Mouse (Mus musculus): ENCODE results near the gene Cmtm4. TPM values are rescaled to one million over a fixed set of nuclear protein-coding genes. Genes with fewer than 3 reads are reported as not detected.

Cmtm4 gene
- polyA plus RNA-seq, 1 experiment from 2014 or later, result 4.3 TPM

DNA sequence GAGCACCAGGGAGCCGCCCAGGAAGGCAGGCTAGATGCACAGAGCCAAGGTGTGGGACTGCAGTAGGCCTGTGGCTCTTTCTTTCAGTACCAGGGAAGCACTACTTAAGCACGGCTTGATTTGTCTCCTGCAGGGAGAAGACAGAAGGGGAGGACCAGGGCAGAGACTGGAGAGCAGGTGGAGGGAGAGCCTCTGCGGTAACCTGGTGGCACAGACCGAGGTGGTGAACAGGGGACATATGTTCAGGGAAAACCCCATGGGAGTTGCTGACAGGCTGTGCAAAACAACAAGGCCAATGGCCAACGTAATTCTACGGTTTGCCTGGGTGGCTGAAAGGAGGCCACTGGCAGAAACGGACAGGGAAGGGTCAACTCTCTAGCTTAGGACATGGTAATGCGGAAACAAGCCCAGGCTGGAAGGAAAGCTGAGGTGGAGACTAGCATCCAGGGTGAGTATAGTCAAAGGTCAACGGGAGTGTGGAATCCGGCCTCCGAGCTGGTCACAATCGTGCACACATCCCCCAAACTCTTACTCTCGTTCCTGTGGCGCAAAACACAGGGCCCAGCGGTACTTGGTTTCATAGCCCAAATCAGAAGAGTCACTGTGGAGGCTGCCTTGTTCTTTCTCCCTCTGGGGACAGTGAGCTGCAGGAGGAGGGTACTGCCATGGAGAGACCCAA, 35.7 kb downstream of the Cmtm4 start:
- ATAC-seq (ENCODE audit: low read depth) (no peak; the same call in 1 of the 2 replicates), DNase-seq (ENCODE audit: low spot score) (no peak)
- H3K36me3 ChIP-seq (ENCODE audit: control insufficient read depth, insufficient read depth, low read length), result peaks cover 14% of the 10 kb centered on the region; the same call in 1 of the 2 replicates
- no peaks in the 10 kb centered on the region for H3K27me3 ChIP-seq (replicated peaks; ENCODE audit: control insufficient read depth, insufficient read depth, low read length)
- H3K9ac ChIP-seq (ENCODE audit: low read depth, low read length), result no peak overlapping the region
- no peaks in the 10 kb centered on the region for H3K9me3 ChIP-seq (ENCODE audit: control insufficient read depth, low read length)
- no peak overlapping the region for H3K27ac ChIP-seq (replicated peaks; ENCODE audit: low read depth, low read length)
- H3K4me1 ChIP-seq (ENCODE audit: control insufficient read depth, insufficient read depth, low read length), result no peaks in the 10 kb centered on the region
- no peak overlapping the region for H3K4me3 ChIP-seq (ENCODE audit: low read depth, low read length)
- WGBS, result 75% methylated on average over 15 of the region's 15 CpGs
- H3K4me2 ChIP-seq (ENCODE audit: low read depth, low read length), result no peak overlapping the region

GRCm38 (mm10) chr8:104358637-104359036, 37.0 kb downstream of the Cmtm4 start:
- DNase-seq (ENCODE audit: low spot score), result no peak
- WGBS, result 87% methylated on average over 3 of the region's 3 CpGs

GRCm38 (mm10) chr8:104354504-104354903, 41.1 kb downstream of the Cmtm4 start:
- WGBS, result 96% methylated on average over 10 of the region's 10 CpGs
- no peaks in the 10 kb centered on the region for H3K27me3 ChIP-seq (replicated peaks; ENCODE audit: control insufficient read depth, insufficient read depth, low read length)
- H3K36me3 ChIP-seq (ENCODE audit: control insufficient read depth, insufficient read depth, low read length), result peaks cover 29% of the 10 kb centered on the region
- ATAC-seq (ENCODE audit: low read depth), result no peak
- no peaks in the 10 kb centered on the region for H3K4me1 ChIP-seq (ENCODE audit: control insufficient read depth, insufficient read depth, low read length)
- H3K9ac ChIP-seq (ENCODE audit: low read depth, low read length), result no peak overlapping the region
- H3K27ac ChIP-seq (replicated peaks; ENCODE audit: low read depth, low read length), result no peak overlapping the region
- no peaks in the 10 kb centered on the region for H3K9me3 ChIP-seq (ENCODE audit: control insufficient read depth, low read length)
- no peak overlapping the region for H3K4me3 ChIP-seq (ENCODE audit: low read depth, low read length)
- no peak overlapping the region for H3K4me2 ChIP-seq (ENCODE audit: low read depth, low read length)
- no peak for DNase-seq (ENCODE audit: low spot score)

More at GRCm38 (mm10) chr8:104358637-104359036, 37.0 kb downstream of the Cmtm4 start:
- no peak for ATAC-seq (ENCODE audit: low read depth)
- H3K4me1 ChIP-seq (ENCODE audit: control insufficient read depth, insufficient read depth, low read length), result no peaks in the 10 kb centered on the region
- no peak overlapping the region for H3K4me2 ChIP-seq (ENCODE audit: low read depth, low read length)
- peaks cover 25% of the 10 kb centered on the region; the same call in 1 of the 2 replicates for H3K36me3 ChIP-seq (ENCODE audit: control insufficient read depth, insufficient read depth, low read length)
- H3K27ac ChIP-seq (replicated peaks; ENCODE audit: low read depth, low read length), result no peak overlapping the region
- no peak overlapping the region for H3K9ac ChIP-seq (ENCODE audit: low read depth, low read length)
- H3K9me3 ChIP-seq (ENCODE audit: control insufficient read depth, low read length), result no peaks in the 10 kb centered on the region
- no peak overlapping the region for H3K4me3 ChIP-seq (ENCODE audit: low read depth, low read length)
- H3K27me3 ChIP-seq (replicated peaks; ENCODE audit: control insufficient read depth, insufficient read depth, low read length), result no peaks in the 10 kb centered on the region

GRCm38 (mm10) chr8:104353186-104353585, 42.4 kb downstream of the Cmtm4 start:
- Histone ChIP-seq H3K27me3 (replicated peaks; ENCODE audit: control insufficient read depth, insufficient read depth, low read length) (no peaks in the 10 kb centered on the region), H3K4me3 (ENCODE audit: low read depth, low read length) (no peak overlapping the region), H3K4me1 (ENCODE audit: control insufficient read depth, insufficient read depth, low read length) (no peaks in the 10 kb centered on the region), H3K9ac (ENCODE audit: low read depth, low read length) (no peak overlapping the region), H3K27ac (replicated peaks; ENCODE audit: low read depth, low read length) (no peak overlapping the region), H3K9me3 (ENCODE audit: control insufficient read depth, low read length) (no peaks in the 10 kb centered on the region), H3K36me3 (ENCODE audit: control insufficient read depth, insufficient read depth, low read length) (peaks cover 33% of the 10 kb centered on the region), H3K4me2 (ENCODE audit: low read depth, low read length) (no peak overlapping the region)
- WGBS, result 61% methylated on average over 5 of the region's 5 CpGs
- DNase-seq (ENCODE audit: low spot score) (no peak), ATAC-seq (ENCODE audit: low read depth) (no peak)

DNA sequence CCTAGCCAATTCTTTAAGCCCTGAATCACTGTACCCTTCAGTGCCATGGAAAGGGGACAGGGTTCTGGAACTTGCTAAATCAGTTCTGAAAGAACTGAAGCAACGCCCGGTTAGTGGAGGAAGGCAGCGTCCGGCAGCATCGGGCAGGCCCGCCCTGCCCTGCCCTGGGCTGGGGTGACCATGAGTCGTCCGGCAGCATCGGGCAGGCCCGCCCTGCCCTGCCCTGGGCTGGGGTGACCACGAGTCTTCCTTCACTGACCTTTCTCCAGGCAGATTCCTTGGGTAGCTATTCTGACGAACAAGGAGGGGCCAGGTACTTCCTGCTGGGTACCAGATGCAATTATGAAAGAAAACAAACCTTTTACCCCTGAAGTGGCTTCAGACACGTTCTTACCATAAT, 45.6 kb downstream of the Cmtm4 start:
- Histone ChIP-seq H3K27ac (replicated peaks; ENCODE audit: low read depth, low read length) (no peak overlapping the region), H3K9me3 (ENCODE audit: control insufficient read depth, low read length) (no peaks in the 10 kb centered on the region), H3K4me1 (ENCODE audit: control insufficient read depth, insufficient read depth, low read length) (no peaks in the 10 kb centered on the region), H3K4me2 (ENCODE audit: low read depth, low read length) (no peak overlapping the region), H3K27me3 (replicated peaks; ENCODE audit: control insufficient read depth, insufficient read depth, low read length) (no peaks in the 10 kb centered on the region), H3K36me3 (ENCODE audit: control insufficient read depth, insufficient read depth, low read length) (peaks cover 44% of the 10 kb centered on the region), H3K4me3 (ENCODE audit: low read depth, low read length) (no peak overlapping the region), H3K9ac (ENCODE audit: low read depth, low read length) (no peak overlapping the region)
- WGBS, result 70% methylated on average over 13 of the region's 13 CpGs
- no peak for DNase-seq (ENCODE audit: low spot score)
- no peak for ATAC-seq (ENCODE audit: low read depth)

DNA sequence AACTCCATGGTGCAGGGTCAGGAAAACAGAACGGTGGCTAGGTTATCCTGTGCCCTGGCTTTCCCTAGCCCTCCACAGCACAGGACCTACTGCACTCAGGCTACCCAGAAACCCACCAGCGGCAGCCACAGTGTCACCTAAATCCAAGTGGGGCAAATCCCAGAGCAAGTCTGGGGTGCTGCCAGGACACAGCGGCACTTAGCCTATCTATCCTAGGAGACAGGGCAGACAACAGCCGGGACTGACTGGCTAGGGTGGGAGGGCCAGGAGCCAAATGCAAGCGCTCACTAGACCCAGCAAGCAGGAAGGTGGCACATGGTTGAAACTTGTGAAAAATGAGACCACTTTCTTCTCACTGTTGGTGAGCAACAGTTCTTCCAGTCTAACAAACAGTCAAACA, 46.6 kb downstream of the Cmtm4 start:
- H3K4me1 ChIP-seq (ENCODE audit: control insufficient read depth, insufficient read depth, low read length), result no peaks in the 10 kb centered on the region
- 82% methylated on average over 5 of the region's 5 CpGs for WGBS
- H3K27ac ChIP-seq (replicated peaks; ENCODE audit: low read depth, low read length), result no peak overlapping the region
- no peak overlapping the region for H3K4me3 ChIP-seq (ENCODE audit: low read depth, low read length)
- no peak overlapping the region for H3K9ac ChIP-seq (ENCODE audit: low read depth, low read length)
- H3K9me3 ChIP-seq (ENCODE audit: control insufficient read depth, low read length), result no peaks in the 10 kb centered on the region
- DNase-seq (ENCODE audit: low spot score), result no peak
- H3K27me3 ChIP-seq (replicated peaks; ENCODE audit: control insufficient read depth, insufficient read depth, low read length), result no peaks in the 10 kb centered on the region
- H3K4me2 ChIP-seq (ENCODE audit: low read depth, low read length), result no peak overlapping the region
- no peak for ATAC-seq (ENCODE audit: low read depth)
- H3K36me3 ChIP-seq (ENCODE audit: control insufficient read depth, insufficient read depth, low read length), result peaks cover 42% of the 10 kb centered on the region

GRCm38 (mm10) chr8:104346706-104347105, 48.9 kb downstream of the Cmtm4 start:
- Histone ChIP-seq H3K27ac (replicated peaks; ENCODE audit: low read depth, low read length) (no peak overlapping the region), H3K4me2 (ENCODE audit: low read depth, low read length) (no peak overlapping the region), H3K9ac (ENCODE audit: low read depth, low read length) (no peak overlapping the region), H3K36me3 (ENCODE audit: control insufficient read depth, insufficient read depth, low read length) (peaks cover 37% of the 10 kb centered on the region), H3K4me3 (ENCODE audit: low read depth, low read length) (no peak overlapping the region), H3K4me1 (ENCODE audit: control insufficient read depth, insufficient read depth, low read length) (0 out of 2 replicates have a peak, but pooled peaks cover 1% of the 10 kb centered on the region), H3K9me3 (ENCODE audit: control insufficient read depth, low read length) (no peaks in the 10 kb centered on the region), H3K27me3 (replicated peaks; ENCODE audit: control insufficient read depth, insufficient read depth, low read length) (no peaks in the 10 kb centered on the region)
- WGBS, result 62% methylated on average over 11 of the region's 12 CpGs
- ATAC-seq (ENCODE audit: low read depth) (no peak), DNase-seq (ENCODE audit: low spot score) (no peak)

GRCm38 (mm10) chr8:104344622-104345021, 51.0 kb downstream of the Cmtm4 start:
- Histone ChIP-seq H3K4me1 (ENCODE audit: control insufficient read depth, insufficient read depth, low read length) (peaks cover 7% of the 10 kb centered on the region; the same call in 1 of the 2 replicates), H3K4me2 (ENCODE audit: low read depth, low read length) (no peak overlapping the region), H3K27ac (replicated peaks; ENCODE audit: low read depth, low read length) (no peak overlapping the region), H3K9ac (ENCODE audit: low read depth, low read length) (no peak overlapping the region), H3K36me3 (ENCODE audit: control insufficient read depth, insufficient read depth, low read length) (peaks cover 37% of the 10 kb centered on the region), H3K27me3 (replicated peaks; ENCODE audit: control insufficient read depth, insufficient read depth, low read length) (no peaks in the 10 kb centered on the region), H3K4me3 (ENCODE audit: low read depth, low read length) (no peak overlapping the region), H3K9me3 (ENCODE audit: control insufficient read depth, low read length) (no peaks in the 10 kb centered on the region)
- WGBS, result 87% methylated on average over 4 of the region's 5 CpGs
- ATAC-seq (ENCODE audit: low read depth) (no peak), DNase-seq (ENCODE audit: low spot score) (no peak)

DNA sequence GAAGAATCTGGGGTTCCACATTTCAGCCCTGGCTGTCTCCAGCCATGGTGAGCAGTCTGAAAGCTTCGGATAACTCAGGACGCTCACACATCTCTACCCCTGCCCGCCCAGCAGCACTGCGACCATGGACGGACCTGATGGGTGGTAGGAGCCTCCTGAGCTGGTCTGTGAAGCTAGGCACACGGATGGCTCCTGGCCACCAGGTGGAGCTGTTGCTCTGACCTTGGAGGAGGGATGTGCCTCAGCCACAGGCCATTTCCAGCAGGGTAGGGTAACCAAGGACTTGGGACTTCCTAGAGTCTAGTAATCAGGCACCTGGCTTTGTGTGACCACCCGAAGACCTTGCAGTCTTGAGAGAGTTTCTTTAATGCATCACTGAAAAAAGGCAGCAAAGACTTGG, 51.6 kb downstream of the Cmtm4 start:
- no peak overlapping the region for H3K4me3 ChIP-seq (ENCODE audit: low read depth, low read length)
- ATAC-seq (ENCODE audit: low read depth) (peak; percentile 36), DNase-seq (ENCODE audit: low spot score) (peak; percentile 90)
- no peak overlapping the region for H3K9ac ChIP-seq (ENCODE audit: low read depth, low read length)
- peaks cover 37% of the 10 kb centered on the region for H3K36me3 ChIP-seq (ENCODE audit: control insufficient read depth, insufficient read depth, low read length)
- no peak overlapping the region for H3K27ac ChIP-seq (replicated peaks; ENCODE audit: low read depth, low read length)
- H3K4me1 ChIP-seq (ENCODE audit: control insufficient read depth, insufficient read depth, low read length), result peaks cover 11% of the 10 kb centered on the region; the same call in 1 of the 2 replicates
- no peaks in the 10 kb centered on the region for H3K27me3 ChIP-seq (replicated peaks; ENCODE audit: control insufficient read depth, insufficient read depth, low read length)
- no peak overlapping the region for H3K4me2 ChIP-seq (ENCODE audit: low read depth, low read length)
- no peaks in the 10 kb centered on the region for H3K9me3 ChIP-seq (ENCODE audit: control insufficient read depth, low read length)
- WGBS, result 10% methylated on average over 7 of the region's 7 CpGs

Data from embryonic facial prominence, embryonic 14.5 days (tissue).